Mouse (Mus musculus): ENCODE measurements around the gene 4930402H24Rik.

GRCm38 (mm10) chr2:130730746-130731145, 175.5 kb downstream of the 4930402H24Rik start:
- TF ChIP-seq CTCF (IDR thresholded peaks at IDR 0.05; ENCODE audit: extremely low read depth, insufficient read depth, insufficient read length, insufficient replicate concordance) (no peak), POLR2A (IDR thresholded peaks at IDR 0.05; ENCODE audit: low read depth, low read length) (no peak)

All from spleen, adult 2 months (tissue).